Mouse (Mus musculus): ENCODE data around the gene Fbxo30. TPM values are rescaled to one million over a fixed set of nuclear protein-coding genes. Genes with fewer than 3 reads are reported as not detected.
"Not testable (repeated sequence)": the region's sequence is repeated elsewhere in the genome, so short reads cannot be mapped to it uniquely, and the experiment has no call there.

Gene Fbxo30
- 5.4 TPM for polyA plus RNA-seq (2012; fragmentation: generic; extraction: Trizol)
- long read RNA-seq, experiment 1, full-length matches to known transcripts: 7 of 11 reads
- long read RNA-seq, experiment 1, partial matches to known transcripts: 2 of 11 reads
- long read RNA-seq, experiment 1, other reads (novel, unspliced or antisense): 2 of 11 reads
- long read RNA-seq, experiment 2, full-length matches to known transcripts: 191 of 202 reads
- long read RNA-seq, experiment 2, partial matches to known transcripts: 4 of 202 reads
- long read RNA-seq, experiment 2, other reads (novel, unspliced or antisense): 7 of 202 reads

DNA sequence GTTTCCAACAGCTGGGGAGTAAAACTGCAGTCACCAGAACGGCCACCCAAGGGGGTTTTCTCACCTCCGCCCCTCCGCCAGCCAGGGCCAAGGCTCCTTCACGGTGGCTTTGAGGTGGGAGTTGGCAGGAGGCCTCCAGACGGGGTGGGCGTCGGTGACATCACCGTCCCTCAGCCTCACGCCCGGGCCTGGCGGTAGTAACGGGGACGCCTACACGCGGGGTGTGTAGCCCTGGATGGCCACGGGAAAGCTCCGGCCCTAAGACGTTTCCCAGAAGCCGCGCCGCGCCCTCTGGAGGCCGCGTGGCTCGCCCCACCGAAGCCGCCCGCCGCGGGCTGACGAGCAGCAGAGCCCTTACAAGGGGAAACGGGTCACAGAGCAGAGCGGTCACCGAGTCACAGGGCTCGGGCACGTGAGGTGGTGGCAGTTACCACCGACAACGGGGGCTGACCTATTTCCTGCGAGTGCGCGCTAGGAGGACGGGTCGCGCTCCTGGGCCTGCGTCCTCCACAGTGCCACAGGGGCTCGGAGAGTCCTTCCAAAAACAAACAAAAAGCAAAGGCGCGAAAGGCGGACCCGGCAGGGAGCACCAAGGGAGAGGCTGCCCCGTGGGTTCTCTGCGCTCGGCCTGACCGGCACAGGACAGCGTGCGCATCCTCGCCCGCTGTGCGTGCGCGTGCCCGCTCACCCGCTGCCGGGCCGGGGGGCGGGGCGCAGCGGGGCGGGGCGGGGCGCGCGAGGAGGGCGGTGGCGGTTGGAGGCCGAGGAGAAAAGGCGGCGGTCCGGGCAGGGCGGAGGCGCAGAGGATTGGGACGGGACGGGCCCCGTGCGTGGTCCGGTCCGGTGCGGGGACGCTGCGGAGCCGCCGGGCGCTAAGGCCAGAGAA is at the start of gene Fbxo30:
Gene Fbxo30, plus strand, starts transcription at position 753 of the 886 bp plus-strand sequence.
- Histone ChIP-seq H3K27me3 (ENCODE audit: control insufficient read depth, insufficient read depth, insufficient read length) (no peaks in the 10 kb centered on the region), H3ac (ENCODE audit: control insufficient read depth, insufficient read length, low read depth) (peak within 1 kb of the TSS; percentile 92), H3K4me3 (ENCODE audit: insufficient read depth, poor library complexity, severe bottlenecking) (peak within 1 kb of the TSS; percentile 65), H3K79me2 (ENCODE audit: control insufficient read depth, insufficient read depth) (peaks cover 45% of the 10 kb centered on the region), H3K36me3 (ENCODE audit: control insufficient read depth, insufficient read depth) (peaks cover 5% of the 10 kb centered on the region), H3K79me3 (ENCODE audit: low read depth) (peaks cover 43% of the 10 kb centered on the region)
- TF ChIP-seq MYOG (IDR thresholded peaks at IDR 0.05; ENCODE audit: control insufficient read depth, extremely low read depth, insufficient read length) (no peak), CEBPB (IDR thresholded peaks at IDR 0.05; ENCODE audit: low read depth) (no peak), MAX (IDR thresholded peaks at IDR 0.05) (peak; percentile 76), MYOD1 (IDR thresholded peaks at IDR 0.05; ENCODE audit: control insufficient read depth, insufficient read length, low read depth) (no peak), USF1 (IDR thresholded peaks at IDR 0.05; ENCODE audit: low read depth) (peak; percentile 32), CTCF (IDR thresholded peaks at IDR 0.05; ENCODE audit: control insufficient read depth, insufficient read depth, insufficient read length) (peak; percentile 92), FOSL1 (IDR thresholded peaks at IDR 0.05; ENCODE audit: insufficient read depth, low read length, poor library complexity, severe bottlenecking) (no peak)

DNA sequence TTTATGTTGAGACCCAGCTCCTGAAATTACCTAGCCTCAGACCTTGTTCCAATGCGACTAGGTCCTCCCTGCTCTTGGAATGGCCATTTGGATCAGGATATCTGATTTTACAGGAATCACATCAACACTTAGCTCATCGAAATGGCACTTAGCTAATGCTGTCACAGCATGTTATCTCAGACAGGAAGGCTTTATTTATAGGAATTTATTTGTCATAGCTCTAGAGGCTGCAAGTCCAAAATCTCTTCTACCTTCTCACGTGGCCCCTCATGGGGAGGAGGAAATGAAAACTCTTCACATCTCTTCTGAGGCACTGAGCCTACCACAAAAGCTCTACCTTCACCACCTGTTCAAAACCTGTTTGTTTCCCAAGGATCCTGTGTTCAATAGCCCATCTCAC is 47.9 kb upstream of the Fbxo30 start:
- no peak overlapping the region for H3ac ChIP-seq (ENCODE audit: control insufficient read depth, insufficient read length, low read depth)
- no peaks in the 10 kb centered on the region for H3K27me3 ChIP-seq (ENCODE audit: control insufficient read depth, insufficient read depth, insufficient read length)
- H3K36me3 ChIP-seq (ENCODE audit: control insufficient read depth, insufficient read depth): no peaks in the 10 kb centered on the region
- no peak for TF ChIP-seq CTCF (IDR thresholded peaks at IDR 0.05; ENCODE audit: control insufficient read depth, insufficient read depth, insufficient read length)
- H3K4me3 ChIP-seq (ENCODE audit: insufficient read depth, poor library complexity, severe bottlenecking): no peak overlapping the region
- H3K79me2 ChIP-seq (ENCODE audit: control insufficient read depth, insufficient read depth): no peaks in the 10 kb centered on the region
- H3K79me3 ChIP-seq (ENCODE audit: low read depth): no peaks in the 10 kb centered on the region

DNA sequence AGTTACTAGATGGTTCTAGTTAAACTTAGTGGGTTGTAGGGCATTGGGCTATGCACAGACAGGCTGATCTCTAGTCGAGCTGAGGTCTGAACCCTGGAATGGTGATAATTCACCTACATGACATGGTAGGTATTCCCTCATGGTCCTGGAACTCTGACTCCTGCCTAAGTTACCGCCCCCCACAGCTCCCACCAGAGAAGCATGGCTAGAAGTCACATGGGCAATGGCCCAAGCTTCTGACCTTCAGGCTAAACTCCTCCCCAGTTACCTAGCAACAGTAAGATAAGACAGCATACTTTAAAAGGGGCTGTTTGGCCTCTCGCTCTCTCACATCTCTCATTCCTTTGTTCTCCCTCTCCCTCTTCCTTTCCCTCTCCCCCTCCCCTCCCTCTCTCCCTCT is 38.1 kb upstream of the Fbxo30 start:
- not testable (repeated sequence) for H3K79me2 ChIP-seq (ENCODE audit: control insufficient read depth, insufficient read depth); H3K79me3 ChIP-seq (ENCODE audit: low read depth); H3ac ChIP-seq (ENCODE audit: control insufficient read depth, insufficient read length, low read depth); H3K4me3 ChIP-seq (ENCODE audit: insufficient read depth, poor library complexity, severe bottlenecking); H3K27me3 ChIP-seq (ENCODE audit: control insufficient read depth, insufficient read depth, insufficient read length); H3K36me3 ChIP-seq (ENCODE audit: control insufficient read depth, insufficient read depth)

DNA sequence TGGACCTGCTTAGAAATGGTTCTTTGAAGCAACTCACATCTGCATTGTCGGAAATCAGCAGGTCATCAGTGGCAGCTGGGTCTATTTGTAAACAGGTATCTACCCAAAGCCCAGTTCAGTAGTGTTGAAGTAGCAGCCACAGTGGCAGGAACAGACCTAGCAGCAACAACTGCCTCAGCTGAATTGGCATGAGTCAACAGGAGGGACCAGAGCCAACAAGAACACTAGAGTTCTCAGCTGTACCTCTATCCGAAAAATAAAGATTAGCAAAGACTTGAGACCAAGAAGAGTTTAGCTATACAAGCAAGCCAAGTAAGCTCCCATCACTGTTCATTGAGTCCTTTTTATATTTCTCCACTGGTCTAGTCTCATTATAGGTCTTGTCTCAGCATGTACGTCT is 32.9 kb upstream of the Fbxo30 start:
- H3K4me3 ChIP-seq (ENCODE audit: insufficient read depth, poor library complexity, severe bottlenecking): no peak overlapping the region
- no peaks in the 10 kb centered on the region for H3K27me3 ChIP-seq (ENCODE audit: control insufficient read depth, insufficient read depth, insufficient read length)
- H3K36me3 ChIP-seq (ENCODE audit: control insufficient read depth, insufficient read depth): no peaks in the 10 kb centered on the region
- no peaks in the 10 kb centered on the region for H3K79me3 ChIP-seq (ENCODE audit: low read depth)
- H3K79me2 ChIP-seq (ENCODE audit: control insufficient read depth, insufficient read depth): no peaks in the 10 kb centered on the region
- TF ChIP-seq USF1 (IDR thresholded peaks at IDR 0.05; ENCODE audit: low read depth): no peak
- TF ChIP-seq CTCF (IDR thresholded peaks at IDR 0.05; ENCODE audit: control insufficient read depth, insufficient read depth, insufficient read length): no peak
- TF ChIP-seq CEBPB (IDR thresholded peaks at IDR 0.05; ENCODE audit: low read depth): no peak
- no peak for TF ChIP-seq MYOG (IDR thresholded peaks at IDR 0.05; ENCODE audit: control insufficient read depth, extremely low read depth, insufficient read length)
- TF ChIP-seq MYOD1 (IDR thresholded peaks at IDR 0.05; ENCODE audit: control insufficient read depth, insufficient read length, low read depth): no peak
- no peak for TF ChIP-seq FOSL1 (IDR thresholded peaks at IDR 0.05; ENCODE audit: insufficient read depth, low read length, poor library complexity, severe bottlenecking)
- TF ChIP-seq MAX (IDR thresholded peaks at IDR 0.05): no peak
- no peak overlapping the region for H3ac ChIP-seq (ENCODE audit: control insufficient read depth, insufficient read length, low read depth)

DNA sequence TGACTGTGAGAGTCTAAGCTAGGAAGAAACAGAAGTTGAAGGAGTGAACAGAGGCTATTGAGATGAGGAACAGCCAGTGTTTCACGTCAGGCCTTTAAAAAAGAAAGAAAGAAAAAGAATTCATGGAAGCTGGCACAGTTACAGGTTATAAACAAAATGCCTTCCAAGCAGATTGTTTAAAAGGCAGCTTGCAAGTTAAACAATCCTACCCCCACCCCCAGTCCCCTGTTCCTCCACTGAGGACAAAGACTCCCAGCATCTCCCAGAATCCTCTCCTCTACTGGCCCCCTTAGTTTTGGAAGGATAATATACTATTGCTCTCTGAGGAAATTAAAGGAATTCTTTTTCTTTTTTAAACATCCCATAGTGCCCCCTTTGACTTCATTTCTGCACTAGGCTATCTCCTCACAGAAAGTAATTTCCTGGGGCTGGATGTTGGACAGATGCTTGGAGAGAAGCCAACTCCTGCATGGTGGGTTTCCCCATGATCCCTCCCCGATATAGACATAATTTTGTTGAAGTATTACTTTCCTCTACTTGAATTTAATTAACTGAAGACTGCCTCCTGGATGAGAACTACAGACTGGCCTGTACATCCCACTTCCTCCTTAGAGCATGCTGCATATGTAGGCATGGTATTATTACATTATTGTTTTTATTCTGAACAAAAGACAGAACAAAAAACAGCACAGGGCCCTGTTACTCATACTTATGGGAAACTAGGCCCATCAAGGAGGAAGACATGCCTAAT is 30.7 kb upstream of the Fbxo30 start:
- TF ChIP-seq MYOG (IDR thresholded peaks at IDR 0.05; ENCODE audit: control insufficient read depth, extremely low read depth, insufficient read length): no peak
- Histone ChIP-seq H3K4me3 (ENCODE audit: insufficient read depth, poor library complexity, severe bottlenecking) (no peak overlapping the region), H3K27me3 (ENCODE audit: control insufficient read depth, insufficient read depth, insufficient read length) (no peaks in the 10 kb centered on the region), H3K36me3 (ENCODE audit: control insufficient read depth, insufficient read depth) (no peaks in the 10 kb centered on the region), H3ac (ENCODE audit: control insufficient read depth, insufficient read length, low read depth) (no peak overlapping the region), H3K79me3 (ENCODE audit: low read depth) (no peaks in the 10 kb centered on the region), H3K79me2 (ENCODE audit: control insufficient read depth, insufficient read depth) (no peaks in the 10 kb centered on the region)

DNA sequence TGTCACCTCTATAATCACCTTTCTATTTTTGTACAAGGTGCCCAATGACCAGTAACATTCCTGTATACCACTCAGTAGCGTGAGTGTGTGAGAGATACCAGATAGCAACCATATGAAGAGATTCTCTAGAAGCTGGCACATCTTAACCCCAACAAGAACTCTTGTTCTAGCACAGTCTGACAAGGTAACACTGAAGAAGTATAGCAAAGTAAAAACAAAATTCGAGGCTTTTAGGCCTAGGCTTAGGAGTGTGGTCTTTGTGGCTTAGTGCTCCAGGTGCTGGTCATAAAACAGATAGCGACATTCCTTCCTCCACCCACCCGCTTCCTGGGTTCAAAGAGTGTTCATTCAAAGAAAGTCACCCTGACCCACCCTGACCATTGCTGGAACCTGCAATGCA is 27.5 kb upstream of the Fbxo30 start:
- not testable (repeated sequence) for H3ac ChIP-seq (ENCODE audit: control insufficient read depth, insufficient read length, low read depth); H3K36me3 ChIP-seq (ENCODE audit: control insufficient read depth, insufficient read depth); H3K4me3 ChIP-seq (ENCODE audit: insufficient read depth, poor library complexity, severe bottlenecking); H3K79me3 ChIP-seq (ENCODE audit: low read depth); H3K79me2 ChIP-seq (ENCODE audit: control insufficient read depth, insufficient read depth); H3K27me3 ChIP-seq (ENCODE audit: control insufficient read depth, insufficient read depth, insufficient read length)
